Mouse (Mus musculus): ENCODE data around the gene Ncmap.

GRCm38 (mm10) chr4:135404916-135405315, 6.9 kb upstream of the Ncmap start:
- TF ChIP-seq CTCF (IDR thresholded peaks at IDR 0.05; ENCODE audit: borderline replicate concordance, extremely low read depth, insufficient read depth, insufficient read length) (no peak), POLR2A (IDR thresholded peaks at IDR 0.05; ENCODE audit: borderline replicate concordance, extremely low read depth, insufficient read depth, insufficient read length, poor library complexity, severe bottlenecking) (no peak)
